Mouse (Mus musculus) liver, adult 2 months (tissue): ENCODE measurements around the gene Micu1.

Source experiments
- CTCF ChIP-seq: fragments of 200-500 bp; IDR thresholded peaks from 2 replicates; pipeline ENCODE4 v1.5.1; 2011; ENCODE audit warnings: low read depth, low read length, control low read depth
- POLR2A ChIP-seq: fragments of 200-500 bp; IDR thresholded peaks from 2 replicates; pipeline ENCODE4 v1.6.1; 2011; ENCODE audit warnings: low read length, control low read depth; ENCODE audit not compliant: insufficient read depth; ENCODE audit errors: extremely low read depth

GRCm38 (mm10) chr10:59868266-59868665 lies 166.0 kb downstream of the Micu1 start:
- TF ChIP-seq POLR2A: no peak
- TF ChIP-seq CTCF: no peak
